Mouse (Mus musculus) embryo, embryonic 11 days (tissue): ENCODE measurements at regions not wholly inside any gene's neighbourhood (a gene's known extent, or its start where the extent isn't known, plus 50 kb on each side); places are given as distances from the start of the nearest gene placed in this dataset.

Source experiments
- DNase-seq: peaks from one replicate; pipeline ENCODE4 v3.0.0-alpha.2; 2015

- DNase-seq, result no peak
Observed at GRCm38 (mm10) chr2:145003509-145003908, 164.0 kb upstream of the Slc24a3 start.

GRCm38 (mm10) chr2:145010674-145011073 is 156.9 kb upstream of the Slc24a3 start:
- DNase-seq, result no peak

- DNase-seq, result no peak
Observed at GRCm38 (mm10) chr2:145011221-145011620, 156.3 kb upstream of the Slc24a3 start.

GRCm38 (mm10) chr2:145015951-145016350 is 151.6 kb upstream of the Slc24a3 start:
- no peak for DNase-seq

GRCm38 (mm10) chr2:145016939-145017338 is 150.6 kb upstream of the Slc24a3 start:
- DNase-seq, result no peak

- DNase-seq, result no peak
Observed at GRCm38 (mm10) chr2:145017625-145018167, 149.9 kb upstream of the Slc24a3 start.

- no peak for DNase-seq
Observed at GRCm38 (mm10) chr2:145047743-145048142, 119.8 kb upstream of the Slc24a3 start.

GRCm38 (mm10) chr2:145049655-145050376 is 117.7 kb upstream of the Slc24a3 start:
- DNase-seq, result no peak

- DNase-seq, result no peak
Observed at GRCm38 (mm10) chr2:145052405-145052804, 115.1 kb upstream of the Slc24a3 start.

GRCm38 (mm10) chr2:145056219-145056618 is 111.3 kb upstream of the Slc24a3 start:
- DNase-seq, result no peak

- DNase-seq, result no peak
Observed at GRCm38 (mm10) chr2:145056762-145057161, 110.8 kb upstream of the Slc24a3 start.

- no peak for DNase-seq
Observed at GRCm38 (mm10) chr2:145069931-145070330, 97.6 kb upstream of the Slc24a3 start.

- no peak for DNase-seq
Observed at GRCm38 (mm10) chr2:145081926-145082325, 85.6 kb upstream of the Slc24a3 start.

- DNase-seq, result no peak
Observed at GRCm38 (mm10) chr2:145084621-145085020, 82.9 kb upstream of the Slc24a3 start.

- peak; percentile 10 for DNase-seq
Observed at GRCm38 (mm10) chr2:145086118-145086517, 81.4 kb upstream of the Slc24a3 start.

- no peak for DNase-seq
Observed at GRCm38 (mm10) chr2:145103295-145103694, 64.3 kb upstream of the Slc24a3 start.

GRCm38 (mm10) chr2:145111615-145112014 is 55.9 kb upstream of the Slc24a3 start:
- no peak for DNase-seq

- DNase-seq, result no peak
Observed at GRCm38 (mm10) chr2:145115043-145115442, 52.5 kb upstream of the Slc24a3 start.
